Comparison of ENCODE assay signal across 8 mouse cellular contexts in genomic region chr1:74855651-74856438, GRCm38 (mm10). TPM values are rescaled to one million over a fixed set of nuclear protein-coding genes. Genes with fewer than 3 reads are reported as not detected.
DNase-seq lines count a peak whose midpoint lies in the region; ATAC-seq and TF ChIP-seq lines count a peak whose summit lies in the region.

No protein-coding gene starts in this region.

- peaks cover 98% of the 10 kb centered on the region for H3K27me3 ChIP-seq in kidney, embryonic 15.5 days
- peaks cover 53% of the 10 kb centered on the region for H3K27me3 ChIP-seq in E14TG2a.4 (ENCODE audit: insufficient read depth, low read length)
- H3K27me3 ChIP-seq in cerebellum, adult 2 months (ENCODE audit: control insufficient read depth, insufficient read depth, low read length), result no peaks in the 10 kb centered on the region
- H3K27me3 ChIP-seq in heart, embryonic 16.5 days (ENCODE audit: control insufficient read depth, insufficient read depth, low read length), result peaks cover 92% of the 10 kb centered on the region
- peaks cover 100% of the 10 kb centered on the region for H3K27me3 ChIP-seq in liver, embryonic 15.5 days
- peaks cover 80% of the 10 kb centered on the region for H3K27me3 ChIP-seq in stomach, embryonic 16.5 days (ENCODE audit: control insufficient read depth, insufficient read depth, low read length)

- H3K4me2 ChIP-seq in kidney, embryonic 15.5 days, result peak overlapping the region; percentile 94
- H3K4me2 ChIP-seq in heart, embryonic 16.5 days (ENCODE audit: low read depth, low read length), result peak overlapping the region; percentile 80
- H3K4me2 ChIP-seq in liver, embryonic 15.5 days, result peak overlapping the region; percentile 68
- H3K4me2 ChIP-seq in stomach, embryonic 16.5 days (ENCODE audit: low read depth, low read length), result peak overlapping the region; percentile 99

- H3K4me3 ChIP-seq in kidney, embryonic 15.5 days (replicated peaks), result peak overlapping the region; percentile 56
- peak overlapping the region; percentile 84 for H3K4me3 ChIP-seq in E14TG2a.4 (replicated peaks; ENCODE audit: low read length)
- peak overlapping the region; percentile 73 for H3K4me3 ChIP-seq in cerebellum, adult 2 months (replicated peaks; ENCODE audit: insufficient read depth, low read depth, low read length)
- H3K4me3 ChIP-seq in heart, embryonic 16.5 days (ENCODE audit: low read length), result peak overlapping the region; percentile 56
- peak overlapping the region; percentile 47 for H3K4me3 ChIP-seq in liver, embryonic 15.5 days (replicated peaks)
- peak overlapping the region; percentile 67 for H3K4me3 ChIP-seq in stomach, embryonic 16.5 days (replicated peaks; ENCODE audit: low read length)

- H3K36me3 ChIP-seq in kidney, embryonic 15.5 days, result no peaks in the 10 kb centered on the region
- H3K36me3 ChIP-seq in E14TG2a.4 (ENCODE audit: insufficient read depth, low read length), result no peaks in the 10 kb centered on the region
- H3K36me3 ChIP-seq in heart, embryonic 16.5 days (ENCODE audit: control insufficient read depth, insufficient read depth), result no peaks in the 10 kb centered on the region
- H3K36me3 ChIP-seq in liver, embryonic 15.5 days (replicated peaks), result no peaks in the 10 kb centered on the region
- no peaks in the 10 kb centered on the region for H3K36me3 ChIP-seq in stomach, embryonic 16.5 days (ENCODE audit: control insufficient read depth, insufficient read depth, low read length)

- H3K9ac ChIP-seq in kidney, embryonic 15.5 days, result no peak overlapping the region
- H3K9ac ChIP-seq in heart, embryonic 16.5 days (ENCODE audit: low read length), result no peak overlapping the region
- H3K9ac ChIP-seq in liver, embryonic 15.5 days, result no peak overlapping the region
- H3K9ac ChIP-seq in stomach, embryonic 16.5 days (ENCODE audit: low read length), result peak overlapping the region; percentile 68

- ATAC-seq in kidney, embryonic 15.5 days (replicated peaks; ENCODE audit: low FRiP score), result no peak
- ATAC-seq in heart, embryonic 16.5 days (replicated peaks; ENCODE audit: extremely low read depth, insufficient read depth, low FRiP score), result no peak
- no peak for ATAC-seq in liver, embryonic 15.5 days (ENCODE audit: insufficient read depth)
- ATAC-seq in stomach, embryonic 16.5 days (ENCODE audit: insufficient read depth, low FRiP score), result no peak

- peaks cover 41% of the 10 kb centered on the region for H3K4me1 ChIP-seq in kidney, embryonic 15.5 days
- peaks cover 76% of the 10 kb centered on the region for H3K4me1 ChIP-seq in E14TG2a.4 (replicated peaks; ENCODE audit: low read depth, low read length)
- H3K4me1 ChIP-seq in cerebellum, adult 2 months (ENCODE audit: control insufficient read depth, insufficient read depth, low read length), result no peaks in the 10 kb centered on the region
- peaks cover 11% of the 10 kb centered on the region; the same call in 1 of the 2 replicates for H3K4me1 ChIP-seq in heart, embryonic 16.5 days (ENCODE audit: control insufficient read depth, insufficient read depth, low read length)
- H3K4me1 ChIP-seq in liver, embryonic 15.5 days (replicated peaks), result peaks cover 11% of the 10 kb centered on the region
- peaks cover 13% of the 10 kb centered on the region for H3K4me1 ChIP-seq in stomach, embryonic 16.5 days (ENCODE audit: control insufficient read depth, insufficient read depth, low read length)

- no peak overlapping the region for H3K27ac ChIP-seq in kidney, embryonic 15.5 days
- peak overlapping the region; percentile 71 for H3K27ac ChIP-seq in cerebellum, adult 2 months (ENCODE audit: insufficient read depth, low read length)
- H3K27ac ChIP-seq in heart, embryonic 16.5 days (ENCODE audit: low read length), result no peak overlapping the region
- no peak overlapping the region for H3K27ac ChIP-seq in liver, embryonic 15.5 days (replicated peaks)
- H3K27ac ChIP-seq in stomach, embryonic 16.5 days (ENCODE audit: low read length), result no peak overlapping the region

- no peak for DNase-seq in kidney, postnatal 14 days
- DNase-seq in cerebellum, adult 2 months, result peak; percentile 63 to 69
- DNase-seq in spleen, postnatal 14 days (ENCODE audit: low spot score in 2 of 2), result no peak

- no peak for TF ChIP-seq POLR2A in cerebellum, adult 2 months (IDR thresholded peaks at IDR 0.05; ENCODE audit: borderline replicate concordance, insufficient read depth, low read length)

- TF ChIP-seq CTCF in E14TG2a.4 (conservative IDR thresholded peaks at IDR 0.05; ENCODE audit: low read length), result no peak
- TF ChIP-seq CTCF in cerebellum, adult 2 months (IDR thresholded peaks at IDR 0.05; ENCODE audit: borderline replicate concordance, insufficient read depth, low read depth, low read length), result no peak

- under 1% methylated on average over 74 of the region's 74 CpGs for WGBS in kidney, embryonic 15.5 days
- WGBS in cerebellum, adult 2 months, result 1% methylated on average over 74 of the region's 74 CpGs
- WGBS in heart, embryonic 16.5 days, result 2% methylated on average over 74 of the region's 74 CpGs
- WGBS in liver, embryonic 15.5 days (ENCODE audit: insufficient replicate concordance), result 2% methylated on average over 73 of the region's 74 CpGs
- WGBS in stomach, embryonic 16.5 days, result 1% methylated on average over 73 of the region's 74 CpGs

- H3K9me3 ChIP-seq in kidney, embryonic 15.5 days (replicated peaks), result no peaks in the 10 kb centered on the region
- H3K9me3 ChIP-seq in E14TG2a.4 (ENCODE audit: low read length), result no peaks in the 10 kb centered on the region
- no peaks in the 10 kb centered on the region for H3K9me3 ChIP-seq in heart, embryonic 16.5 days (replicated peaks; ENCODE audit: control insufficient read depth, low read length)
- H3K9me3 ChIP-seq in liver, embryonic 15.5 days (replicated peaks), result no peaks in the 10 kb centered on the region
- H3K9me3 ChIP-seq in stomach, embryonic 16.5 days (replicated peaks; ENCODE audit: control insufficient read depth, low read length), result no peaks in the 10 kb centered on the region

RNA-seq across cellular contexts. Expression of gene Cdk5r2, which starts 1.1 kb away (rescaled TPM):
- polyA plus RNA-seq in kidney, embryonic 15.5 days (2015; fragmentation: Nextera tagmentation; extraction: Ambion mirVana), result 0.05 TPM in 1 of 2 replicates, not detected in the other
- 83.2 and 85.2 TPM in 2 replicates for polyA plus RNA-seq in cerebellum, adult 2 months (2012; rRNA removed)
- polyA plus RNA-seq in heart, embryonic 16.5 days (2015; fragmentation: Nextera tagmentation; extraction: Ambion mirVana), result not detected in 2 replicates
- polyA plus RNA-seq in liver, embryonic 15.5 days (2015; fragmentation: Nextera tagmentation; extraction: Ambion mirVana), result not detected in 2 replicates
- 0.06 and 0.20 TPM in 2 replicates for polyA plus RNA-seq in stomach, embryonic 16.5 days (2015; fragmentation: Nextera tagmentation; extraction: Ambion mirVana)

RNA-seq across cellular contexts. Expression of gene Fev, which starts 29.4 kb away (rescaled TPM):
- 0.53 and 0.67 TPM in 2 replicates for polyA plus RNA-seq in kidney, embryonic 15.5 days (2015; fragmentation: Nextera tagmentation; extraction: Ambion mirVana)
- polyA plus RNA-seq in cerebellum, adult 2 months (2012; rRNA removed), result 0.46 and 1.1 TPM in 2 replicates
- 0.39 and 0.66 TPM in 2 replicates for polyA plus RNA-seq in heart, embryonic 16.5 days (2015; fragmentation: Nextera tagmentation; extraction: Ambion mirVana)
- polyA plus RNA-seq in liver, embryonic 15.5 days (2015; fragmentation: Nextera tagmentation; extraction: Ambion mirVana), result 0.09 TPM in 1 of 2 replicates, not detected in the other
- polyA plus RNA-seq in stomach, embryonic 16.5 days (2015; fragmentation: Nextera tagmentation; extraction: Ambion mirVana), result 0.15 and 0.44 TPM in 2 replicates

RNA-seq across cellular contexts. Expression of gene Cryba2, which starts 37.1 kb away (rescaled TPM):
- polyA plus RNA-seq in kidney, embryonic 15.5 days (2015; fragmentation: Nextera tagmentation; extraction: Ambion mirVana), result not detected in 2 replicates
- 1.7 and 3.3 TPM in 2 replicates for polyA plus RNA-seq in cerebellum, adult 2 months (2012; rRNA removed)
- polyA plus RNA-seq in heart, embryonic 16.5 days (2015; fragmentation: Nextera tagmentation; extraction: Ambion mirVana), result not detected in 2 replicates
- not detected in 2 replicates for polyA plus RNA-seq in liver, embryonic 15.5 days (2015; fragmentation: Nextera tagmentation; extraction: Ambion mirVana)
- 1.4 and 1.9 TPM in 2 replicates for polyA plus RNA-seq in stomach, embryonic 16.5 days (2015; fragmentation: Nextera tagmentation; extraction: Ambion mirVana)

Comparison
In these comparisons a context has a peak if more than half of its experiments do, and no peak if none do; other contexts are left out.
1. DNase-seq: peak in cerebellum, adult 2 months (2 of 2); none in kidney, postnatal 14 days (single experiment) and spleen, postnatal 14 days (0 of 2).
2. RNA of gene Cdk5r2, which starts 1.1 kb away (polyA plus RNA-seq): 83.2 to 85.2 TPM in cerebellum, adult 2 months; 0.06 to 0.20 TPM in stomach, embryonic 16.5 days, 0.05 TPM in kidney, embryonic 15.5 days, not detected in heart, embryonic 16.5 days and not detected in liver, embryonic 15.5 days; every median in the first group is over 10 times any median in the second.
3. Peak in every context shown above with its lines, with median percentiles within 50 percentile points of each other: H3K4me2 ChIP-seq and H3K4me3 ChIP-seq.